8 mouse cellular contexts compared by ENCODE assay signal in the genomic region with DNA sequence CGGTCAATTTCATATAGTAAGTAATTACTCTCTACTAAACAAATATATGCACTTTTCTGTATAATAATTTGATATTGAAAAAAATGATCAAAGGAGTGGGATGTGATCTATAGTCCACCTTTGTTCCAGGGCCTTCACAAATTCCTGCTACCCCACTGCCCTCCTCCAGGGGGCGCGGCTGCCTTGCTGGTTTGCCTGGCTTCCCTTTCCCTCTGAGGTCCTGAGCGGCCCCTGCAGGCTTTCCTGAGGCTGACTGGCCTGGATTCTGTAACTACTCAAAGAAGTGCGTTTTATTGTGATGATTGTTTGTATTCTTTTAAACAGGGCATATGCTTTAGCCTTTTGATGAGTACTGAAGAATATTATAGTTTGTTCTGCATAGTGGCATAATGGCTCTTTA.
A peak's percentile ranks its signal among the peaks of the same experiment; 100 is the strongest.
DNase-seq lines count a peak whose midpoint lies in the region; ATAC-seq and TF ChIP-seq lines count a peak whose summit lies in the region.

No protein-coding gene starts in this region.

- H3K27ac ChIP-seq in midbrain, embryonic 10.5 days (replicated peaks), result no peak overlapping the region
- H3K27ac ChIP-seq in midbrain, embryonic 16.5 days (ENCODE audit: low read length), result no peak overlapping the region
- no peak overlapping the region for H3K27ac ChIP-seq in cerebellum, adult 2 months (ENCODE audit: insufficient read depth, low read length)
- H3K27ac ChIP-seq in kidney, embryonic 14.5 days (ENCODE audit: low read depth, low read length), result no peak overlapping the region
- H3K27ac ChIP-seq in limb, embryonic 10.5 days, result no peak overlapping the region
- no peak overlapping the region for H3K27ac ChIP-seq in neural tube, embryonic 13.5 days (replicated peaks)

- H3K4me1 ChIP-seq in midbrain, embryonic 10.5 days, result peaks cover 4% of the 10 kb centered on the region; the same call in 1 of the 2 replicates
- H3K4me1 ChIP-seq in midbrain, embryonic 16.5 days (ENCODE audit: control insufficient read depth, insufficient read depth, low read length), result no peaks in the 10 kb centered on the region
- H3K4me1 ChIP-seq in cerebellum, adult 2 months (ENCODE audit: control insufficient read depth, insufficient read depth, low read length), result no peaks in the 10 kb centered on the region
- no peaks in the 10 kb centered on the region for H3K4me1 ChIP-seq in kidney, embryonic 14.5 days (ENCODE audit: control insufficient read depth, insufficient read depth, low read length)
- peaks cover 6% of the 10 kb centered on the region; the same call in 1 of the 2 replicates for H3K4me1 ChIP-seq in limb, embryonic 10.5 days
- H3K4me1 ChIP-seq in neural tube, embryonic 13.5 days (replicated peaks), result no peaks in the 10 kb centered on the region

- no peaks in the 10 kb centered on the region for H3K9me3 ChIP-seq in midbrain, embryonic 10.5 days (replicated peaks)
- no peaks in the 10 kb centered on the region for H3K9me3 ChIP-seq in midbrain, embryonic 16.5 days (replicated peaks; ENCODE audit: control insufficient read depth, low read length, poor library complexity, severe bottlenecking)
- no peaks in the 10 kb centered on the region for H3K9me3 ChIP-seq in kidney, embryonic 14.5 days (ENCODE audit: control insufficient read depth, low read length)
- no peaks in the 10 kb centered on the region for H3K9me3 ChIP-seq in limb, embryonic 10.5 days (replicated peaks)
- H3K9me3 ChIP-seq in neural tube, embryonic 13.5 days, result no peaks in the 10 kb centered on the region

- no peaks in the 10 kb centered on the region for H3K27me3 ChIP-seq in midbrain, embryonic 10.5 days (ENCODE audit: low read depth, poor library complexity, severe bottlenecking)
- H3K27me3 ChIP-seq in midbrain, embryonic 16.5 days (ENCODE audit: control insufficient read depth, insufficient read depth, low read depth, low read length), result no peaks in the 10 kb centered on the region
- no peaks in the 10 kb centered on the region for H3K27me3 ChIP-seq in cerebellum, adult 2 months (ENCODE audit: control insufficient read depth, insufficient read depth, low read length)
- H3K27me3 ChIP-seq in kidney, embryonic 14.5 days (ENCODE audit: control insufficient read depth, insufficient read depth, low read length), result no peaks in the 10 kb centered on the region
- no peaks in the 10 kb centered on the region for H3K27me3 ChIP-seq in limb, embryonic 10.5 days (ENCODE audit: low read depth, poor library complexity, severe bottlenecking)
- no peaks in the 10 kb centered on the region for H3K27me3 ChIP-seq in neural tube, embryonic 13.5 days

- no peaks in the 10 kb centered on the region for H3K36me3 ChIP-seq in midbrain, embryonic 10.5 days
- H3K36me3 ChIP-seq in midbrain, embryonic 16.5 days (ENCODE audit: control insufficient read depth, insufficient read depth, low read length), result no peaks in the 10 kb centered on the region
- no peaks in the 10 kb centered on the region for H3K36me3 ChIP-seq in kidney, embryonic 14.5 days (ENCODE audit: control insufficient read depth, insufficient read depth, low read length)
- no peaks in the 10 kb centered on the region for H3K36me3 ChIP-seq in limb, embryonic 10.5 days
- H3K36me3 ChIP-seq in neural tube, embryonic 13.5 days, result no peaks in the 10 kb centered on the region

- no peak for ATAC-seq in midbrain, embryonic 16.5 days
- peak; percentile 99 for ATAC-seq in frontal cortex, adult (ENCODE audit: low TSS enrichment)
- ATAC-seq in kidney, embryonic 14.5 days (ENCODE audit: low FRiP score, low TSS enrichment), result peak; percentile 85
- peak; percentile 53; the same call in 1 of the 2 replicates for ATAC-seq in neural tube, embryonic 13.5 days (ENCODE audit: low read depth)

- no peak overlapping the region for H3K4me3 ChIP-seq in midbrain, embryonic 10.5 days
- H3K4me3 ChIP-seq in midbrain, embryonic 16.5 days (ENCODE audit: low read depth, low read length), result no peak overlapping the region
- H3K4me3 ChIP-seq in cerebellum, adult 2 months (replicated peaks; ENCODE audit: insufficient read depth, low read depth, low read length), result no peak overlapping the region
- no peak overlapping the region for H3K4me3 ChIP-seq in kidney, embryonic 14.5 days (ENCODE audit: low read length)
- no peak overlapping the region for H3K4me3 ChIP-seq in limb, embryonic 10.5 days
- H3K4me3 ChIP-seq in neural tube, embryonic 13.5 days, result no peak overlapping the region

- H3K4me2 ChIP-seq in midbrain, embryonic 16.5 days (ENCODE audit: low read length), result no peak overlapping the region
- no peak overlapping the region for H3K4me2 ChIP-seq in kidney, embryonic 14.5 days (replicated peaks; ENCODE audit: low read depth, low read length)
- H3K4me2 ChIP-seq in neural tube, embryonic 13.5 days, result no peak overlapping the region

- WGBS in midbrain, embryonic 10.5 days, result 14% methylated on average over 5 of the region's 5 CpGs
- WGBS in midbrain, embryonic 16.5 days, result 16% methylated on average over 5 of the region's 5 CpGs
- 20% methylated on average over 5 of the region's 5 CpGs for WGBS in cerebellum, adult 2 months
- WGBS in kidney, embryonic 14.5 days, result 15% methylated on average over 5 of the region's 5 CpGs
- 17% methylated on average over 5 of the region's 5 CpGs for WGBS in limb, embryonic 10.5 days
- WGBS in neural tube, embryonic 13.5 days, result 17% methylated on average over 5 of the region's 5 CpGs

- no peak for TF ChIP-seq POLR2A in cerebellum, adult 2 months (IDR thresholded peaks at IDR 0.05; ENCODE audit: borderline replicate concordance, insufficient read depth, low read length)

- peak; percentile 59; the same call in 1 of the 2 replicates for TF ChIP-seq CTCF in cerebellum, adult 2 months (IDR thresholded peaks at IDR 0.05; ENCODE audit: borderline replicate concordance, insufficient read depth, low read depth, low read length)

- H3K9ac ChIP-seq in midbrain, embryonic 16.5 days (ENCODE audit: low read depth, low read length), result no peak overlapping the region
- H3K9ac ChIP-seq in kidney, embryonic 14.5 days (ENCODE audit: low read depth, low read length), result no peak overlapping the region
- no peak overlapping the region for H3K9ac ChIP-seq in neural tube, embryonic 13.5 days

- peak; percentile 82 for DNase-seq in midbrain, embryonic 10.5 days (ENCODE audit: low spot score)
- DNase-seq in cerebellum, adult 2 months, result peak; percentile 15 to 34
- peak; percentile 86 for DNase-seq in limb, embryonic 10.5 days (ENCODE audit: low spot score)
- DNase-seq in urinary bladder, postnatal 25 days (ENCODE audit: low spot score), result peak; percentile 64

Comparison
In these comparisons a context has a peak if more than half of its experiments do, and no peak if none do; other contexts are left out.
1. DNase-seq: peak in every context shown above with its lines; median percentile 86 in limb, embryonic 10.5 days; 82 in midbrain, embryonic 10.5 days; 64 in urinary bladder, postnatal 25 days; 24 in cerebellum, adult 2 months.